Mouse (Mus musculus): ENCODE data around the gene Tns1.

DNA sequence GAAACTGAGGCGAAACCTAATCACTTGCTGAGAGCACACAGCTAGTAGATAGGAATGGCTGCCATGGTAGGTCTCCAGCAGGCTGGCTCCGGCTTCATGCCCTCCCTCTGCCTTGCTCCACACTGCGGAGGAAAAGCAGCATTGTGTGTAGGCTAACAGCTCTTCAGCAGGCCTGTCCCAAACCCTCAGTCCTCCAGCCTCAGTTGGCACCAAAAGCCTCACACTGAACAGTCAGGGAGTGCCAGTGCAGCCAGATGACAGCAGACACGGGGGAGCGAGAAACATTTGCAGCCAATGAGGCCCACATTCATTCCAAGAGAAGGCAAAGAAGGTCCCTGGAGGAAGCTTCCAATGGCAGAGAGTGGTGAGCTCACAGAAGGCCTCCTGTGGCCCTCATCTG lies 91.3 kb downstream of the Tns1 start:
- TF ChIP-seq CTCF (IDR thresholded peaks at IDR 0.05; ENCODE audit: low read depth) (no peak), EP300 (optimal IDR thresholded peaks at IDR 0.05) (no peak)
